Mouse (Mus musculus) C2C12 (cell line): ENCODE results near the gene P4ha1.

ENCODE experiments used
- CEBPB ChIP-seq: IDR thresholded peaks from one replicate; pipeline ENCODE4 v1.6.1; 2011; ENCODE audit warnings: low read depth, mild to moderate bottlenecking, control low read depth, moderate library complexity
- CTCF ChIP-seq: IDR thresholded peaks from one replicate; pipeline ENCODE4 v1.5.1; 2011; ENCODE audit not compliant: control insufficient read depth, insufficient read depth, insufficient read length
- FOSL1 ChIP-seq: IDR thresholded peaks from one replicate; pipeline ENCODE4 v1.8.0; 2011; ENCODE audit warnings: mild to moderate bottlenecking, low read length; ENCODE audit not compliant: poor library complexity, insufficient read depth, severe bottlenecking
- MAX ChIP-seq: IDR thresholded peaks from one replicate; pipeline ENCODE4 v1.6.1; 2011; ENCODE audit warnings: mild to moderate bottlenecking, control low read depth
- MYOD1 ChIP-seq: IDR thresholded peaks from one replicate; pipeline ENCODE4 v1.6.1; 2011; ENCODE audit warnings: low read depth; ENCODE audit not compliant: control insufficient read depth, insufficient read length
- MYOG ChIP-seq: IDR thresholded peaks from one replicate; pipeline ENCODE4 v1.6.1; 2011; ENCODE audit not compliant: control insufficient read depth, insufficient read length; ENCODE audit errors: extremely low read depth
- USF1 ChIP-seq: IDR thresholded peaks from one replicate; pipeline ENCODE4 v1.6.1; 2011; ENCODE audit warnings: low read depth, mild to moderate bottlenecking, control low read depth, moderate library complexity

- TF ChIP-seq CTCF (no peak), USF1 (no peak), CEBPB (no peak), MAX (no peak), MYOD1 (no peak), MYOG (no peak), FOSL1 (no peak)
Observed at GRCm38 (mm10) chr10:59333400-59333799, 10.3 kb downstream of the P4ha1 start.
